Mouse (Mus musculus): ENCODE measurements around the gene Wwtr1. TPM values are rescaled to one million over a fixed set of nuclear protein-coding genes. Genes with fewer than 3 reads are reported as not detected.
A peak's percentile ranks its signal among the peaks of the same experiment; 100 is the strongest.

Gene Wwtr1
- polyA plus RNA-seq, 1 experiment from 2014 or later = 7.9 TPM

DNA sequence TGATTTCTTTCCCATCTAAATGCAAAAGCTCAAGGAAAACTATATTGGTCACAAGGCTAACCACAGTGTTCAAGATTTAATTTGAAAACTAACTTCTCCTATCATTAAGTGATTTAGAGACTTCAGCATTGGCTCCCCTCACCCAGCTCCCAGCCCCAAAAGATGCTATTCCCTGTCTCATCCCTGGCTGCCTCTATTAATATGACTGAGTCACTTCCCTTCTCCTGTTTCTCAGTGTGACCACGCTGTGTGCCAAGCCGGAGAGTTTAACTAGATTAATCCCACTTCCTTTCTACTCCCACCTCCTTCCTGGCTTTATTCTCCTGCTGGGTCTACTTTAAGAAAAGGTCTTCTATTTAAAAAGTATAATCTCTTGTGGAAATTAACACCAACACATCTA, 71.0 kb downstream of the Wwtr1 start:
- Histone ChIP-seq H3K9me3 (no peaks in the 10 kb centered on the region), H3K4me1 (no peaks in the 10 kb centered on the region), H3K9ac (no peak overlapping the region), H3K27me3 (replicated peaks) (no peaks in the 10 kb centered on the region), H3K36me3 (replicated peaks) (no peaks in the 10 kb centered on the region), H3K4me2 (no peak overlapping the region), H3K27ac (no peak overlapping the region), H3K4me3 (no peak overlapping the region)
- ATAC-seq (replicated peaks) = no peak
- 62% methylated on average over 2 of the region's 2 CpGs for whole genome bisulfite sequencing

DNA sequence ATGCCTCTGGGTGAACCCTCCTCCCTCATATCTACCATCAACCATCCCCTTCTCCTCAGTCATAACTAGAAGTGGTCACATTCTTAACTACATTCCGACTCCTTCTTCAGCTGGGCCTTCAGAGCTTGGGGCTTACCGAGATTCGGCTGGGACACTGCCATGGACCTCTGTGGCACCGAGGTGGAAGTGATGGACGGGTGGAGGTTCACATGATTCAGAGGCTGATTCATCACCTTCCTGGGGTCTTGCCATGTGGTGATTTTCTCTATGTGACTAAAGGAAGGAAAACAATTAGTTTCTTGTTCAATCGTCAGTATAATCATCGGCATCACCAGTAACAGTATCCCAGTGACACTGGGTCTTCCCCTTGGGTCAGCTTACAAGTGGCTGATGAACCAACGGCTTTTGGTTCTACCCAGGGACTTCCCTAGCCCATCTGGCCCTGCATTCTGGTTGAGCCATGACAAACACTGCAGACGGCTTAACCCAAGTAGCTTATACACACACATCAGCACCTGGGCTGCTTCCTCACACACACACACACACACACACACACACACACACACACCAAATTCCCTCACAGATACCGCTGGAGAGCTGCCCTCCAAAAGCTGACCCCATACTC, 74.0 kb downstream of the Wwtr1 start:
- no peak overlapping the region for H3K4me3 ChIP-seq

DNA sequence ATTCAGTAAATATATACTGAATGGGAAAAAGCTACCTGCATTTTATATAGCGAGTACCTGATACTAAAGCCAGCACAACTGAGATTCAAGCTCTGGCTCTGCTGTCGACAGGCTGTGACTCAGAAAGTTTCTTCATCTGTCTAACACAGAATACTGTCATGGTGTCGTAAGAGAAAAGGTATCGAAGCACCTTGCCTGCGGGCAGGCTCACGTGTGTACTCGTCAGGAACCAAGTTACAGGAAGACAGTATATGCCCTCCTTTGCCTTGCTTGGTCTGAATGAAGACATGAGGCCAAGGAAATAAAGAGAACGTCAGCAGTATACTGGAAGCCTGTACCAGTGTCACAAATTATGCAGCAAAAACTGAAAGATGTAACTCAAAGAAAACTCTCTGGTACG, 74.9 kb downstream of the Wwtr1 start:
- Histone ChIP-seq H3K27me3 (replicated peaks) (no peaks in the 10 kb centered on the region), H3K36me3 (replicated peaks) (no peaks in the 10 kb centered on the region), H3K4me2 (no peak overlapping the region), H3K4me3 (no peak overlapping the region), H3K27ac (no peak overlapping the region), H3K9me3 (no peaks in the 10 kb centered on the region), H3K9ac (no peak overlapping the region), H3K4me1 (no peaks in the 10 kb centered on the region)
- 96% methylated on average over 9 of the region's 9 CpGs for WGBS
- no peak for ATAC-seq (replicated peaks)

More for the DNA sequence above, 74.0 kb downstream of the Wwtr1 start:
- H3K27ac ChIP-seq = no peak overlapping the region
- no peak for ATAC-seq (replicated peaks)
- no peak overlapping the region for H3K4me2 ChIP-seq
- no peaks in the 10 kb centered on the region for H3K27me3 ChIP-seq (replicated peaks)
- H3K4me1 ChIP-seq = no peaks in the 10 kb centered on the region
- H3K36me3 ChIP-seq (replicated peaks) = no peaks in the 10 kb centered on the region
- no peaks in the 10 kb centered on the region for H3K9me3 ChIP-seq
- no peak overlapping the region for H3K9ac ChIP-seq
- WGBS = 91% methylated on average over 10 of the region's 10 CpGs

DNA sequence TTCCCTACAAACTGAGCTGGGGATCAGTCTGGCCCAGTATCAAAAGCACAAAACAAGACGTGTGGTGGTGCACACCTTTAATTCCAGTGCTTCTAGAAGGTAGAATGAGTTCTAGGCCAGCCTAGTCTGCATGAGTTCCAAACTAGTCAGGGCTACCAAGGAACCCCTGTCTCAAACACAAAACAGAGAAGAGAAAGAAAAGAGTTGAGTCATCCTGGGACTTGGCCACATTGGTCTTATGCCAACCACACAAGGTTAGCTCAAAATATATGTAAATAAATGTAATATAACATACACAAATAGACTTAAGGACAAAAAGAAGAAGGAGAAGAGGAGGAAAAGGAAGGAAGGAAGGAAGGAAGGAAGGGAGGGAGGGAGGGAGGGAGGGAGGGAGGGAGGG, 77.9 kb downstream of the Wwtr1 start:
- WGBS = 87% methylated on average over 1 of the region's 1 CpGs
- H3K27ac ChIP-seq = no peak overlapping the region
- H3K4me3 ChIP-seq = no peak overlapping the region
- no peaks in the 10 kb centered on the region for H3K4me1 ChIP-seq
- H3K9ac ChIP-seq = no peak overlapping the region
- no peak for ATAC-seq (replicated peaks)
- H3K4me2 ChIP-seq = no peak overlapping the region
- no peaks in the 10 kb centered on the region for H3K9me3 ChIP-seq
- H3K36me3 ChIP-seq (replicated peaks) = no peaks in the 10 kb centered on the region
- H3K27me3 ChIP-seq (replicated peaks) = no peaks in the 10 kb centered on the region

DNA sequence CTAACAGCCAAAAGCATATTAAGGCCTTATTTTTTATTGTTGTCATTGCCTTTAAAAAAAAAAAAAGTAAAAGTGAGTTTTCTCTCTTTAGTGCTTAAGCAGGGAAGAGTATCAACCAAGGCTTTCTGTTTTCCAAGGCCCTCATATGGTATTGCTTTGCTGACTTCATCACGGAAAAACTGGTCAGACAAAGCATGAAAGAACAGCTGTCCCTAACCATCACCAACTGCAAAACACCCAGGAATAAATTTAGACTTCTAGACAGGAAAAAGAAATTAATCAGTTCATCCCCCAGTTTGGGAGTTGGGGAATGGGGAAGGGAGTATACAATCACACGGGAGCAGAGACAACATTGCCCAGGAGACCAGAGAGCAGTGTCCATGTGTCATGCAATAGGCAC, 79.3 kb downstream of the Wwtr1 start:
- no peaks in the 10 kb centered on the region for H3K4me1 ChIP-seq
- no peak for ATAC-seq (replicated peaks)
- no peak overlapping the region for H3K4me3 ChIP-seq
- WGBS = 74% methylated on average over 2 of the region's 2 CpGs
- H3K36me3 ChIP-seq (replicated peaks) = no peaks in the 10 kb centered on the region
- no peak overlapping the region for H3K9ac ChIP-seq
- H3K9me3 ChIP-seq = no peaks in the 10 kb centered on the region
- no peaks in the 10 kb centered on the region for H3K27me3 ChIP-seq (replicated peaks)
- H3K4me2 ChIP-seq = no peak overlapping the region
- no peak overlapping the region for H3K27ac ChIP-seq

DNA sequence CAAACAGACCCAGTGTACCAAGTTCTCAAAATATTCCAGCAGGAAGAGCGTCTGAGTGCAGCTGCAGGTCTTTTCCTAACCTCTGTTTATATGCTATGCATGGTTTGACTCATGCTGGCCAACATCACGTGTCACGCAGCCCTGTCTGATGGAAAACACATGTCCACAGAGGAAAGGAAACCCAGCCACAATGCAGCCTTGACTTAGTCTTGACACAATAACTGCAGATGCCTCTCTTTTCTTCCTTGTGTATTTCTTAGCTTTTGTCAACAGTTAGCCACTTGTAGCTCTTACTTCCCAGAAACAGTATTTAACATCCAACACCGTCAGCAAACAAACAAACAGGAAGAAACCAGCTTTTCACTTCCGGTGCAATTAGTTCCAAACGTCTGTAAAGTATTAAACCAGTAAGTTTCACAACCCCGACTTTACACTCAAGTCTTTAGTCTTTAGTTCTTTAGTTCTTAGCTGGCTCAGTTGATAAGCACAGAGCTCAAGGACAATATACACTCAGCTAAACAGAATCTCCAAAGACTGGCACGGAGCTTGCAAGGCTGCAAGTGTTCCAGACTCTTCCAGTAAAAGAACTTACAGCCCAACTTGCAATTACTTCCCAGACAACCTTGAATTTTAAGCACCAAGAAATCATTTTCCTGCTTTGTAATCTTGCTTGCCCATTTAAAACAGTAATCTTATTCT, 88.1 kb downstream of the Wwtr1 start:
- H3K4me1 ChIP-seq = no peaks in the 10 kb centered on the region
- 77% methylated on average over 8 of the region's 8 CpGs for WGBS
- H3K36me3 ChIP-seq (replicated peaks) = no peaks in the 10 kb centered on the region
- H3K9me3 ChIP-seq = no peaks in the 10 kb centered on the region
- H3K27me3 ChIP-seq (replicated peaks) = no peaks in the 10 kb centered on the region
- H3K9ac ChIP-seq = no peak overlapping the region
- no peak overlapping the region for H3K4me2 ChIP-seq
- H3K27ac ChIP-seq = no peak overlapping the region
- H3K4me3 ChIP-seq = no peak overlapping the region
- no peak for ATAC-seq (replicated peaks)

DNA sequence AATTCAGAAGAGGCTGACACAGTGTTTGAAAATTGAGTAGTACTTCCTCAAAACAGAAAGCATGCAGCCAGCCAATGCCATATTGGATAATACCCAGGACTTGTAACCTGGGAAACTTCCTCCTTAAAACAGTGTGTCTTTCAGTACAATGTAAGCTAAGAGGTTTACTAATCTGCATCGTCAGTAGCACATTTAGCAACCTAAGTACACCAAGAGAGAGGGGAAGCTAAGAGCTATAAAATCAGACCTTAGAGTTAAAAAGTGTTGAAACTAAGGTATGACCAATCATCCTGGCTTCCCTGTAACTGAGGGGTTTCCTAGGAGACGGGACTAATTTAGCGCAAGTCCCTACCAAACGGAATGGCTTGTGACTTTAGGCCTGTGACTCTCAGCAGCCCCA, 89.6 kb downstream of the Wwtr1 start:
- H3K9me3 ChIP-seq = no peaks in the 10 kb centered on the region
- no peak overlapping the region for H3K4me2 ChIP-seq
- no peak overlapping the region for H3K9ac ChIP-seq
- 90% methylated on average over 4 of the region's 4 CpGs for WGBS
- H3K4me3 ChIP-seq = no peak overlapping the region
- H3K27me3 ChIP-seq (replicated peaks) = no peaks in the 10 kb centered on the region
- H3K4me1 ChIP-seq = no peaks in the 10 kb centered on the region
- H3K36me3 ChIP-seq (replicated peaks) = no peaks in the 10 kb centered on the region
- no peak for ATAC-seq (replicated peaks)
- H3K27ac ChIP-seq = no peak overlapping the region

DNA sequence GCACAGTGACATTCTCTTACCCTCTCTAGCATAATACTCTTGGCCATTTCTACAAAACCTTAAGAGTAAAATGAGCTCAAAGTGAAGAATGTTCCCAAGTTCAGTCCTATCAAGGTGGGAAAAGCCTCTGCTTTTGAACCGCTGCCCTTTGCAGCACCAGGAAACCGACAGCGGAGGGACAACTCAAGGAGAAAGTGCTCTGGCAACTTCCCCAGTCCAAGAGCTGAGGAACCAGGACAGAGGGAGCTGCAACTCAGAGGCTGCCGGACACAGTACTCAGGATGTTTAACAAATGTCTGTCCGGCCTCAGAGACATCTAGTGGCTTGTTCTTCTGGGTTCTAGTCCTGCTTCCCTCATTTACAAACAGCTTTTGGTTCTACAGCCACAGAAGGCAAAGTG, 93.7 kb downstream of the Wwtr1 start:
- no peaks in the 10 kb centered on the region for H3K36me3 ChIP-seq (replicated peaks)
- no peak overlapping the region for H3K27ac ChIP-seq
- 92% methylated on average over 5 of the region's 5 CpGs for WGBS
- H3K4me2 ChIP-seq = no peak overlapping the region
- no peak overlapping the region for H3K9ac ChIP-seq
- H3K4me1 ChIP-seq = no peaks in the 10 kb centered on the region
- ATAC-seq (replicated peaks) = no peak
- H3K9me3 ChIP-seq = no peaks in the 10 kb centered on the region
- no peak overlapping the region for H3K4me3 ChIP-seq
- H3K27me3 ChIP-seq (replicated peaks) = no peaks in the 10 kb centered on the region

DNA sequence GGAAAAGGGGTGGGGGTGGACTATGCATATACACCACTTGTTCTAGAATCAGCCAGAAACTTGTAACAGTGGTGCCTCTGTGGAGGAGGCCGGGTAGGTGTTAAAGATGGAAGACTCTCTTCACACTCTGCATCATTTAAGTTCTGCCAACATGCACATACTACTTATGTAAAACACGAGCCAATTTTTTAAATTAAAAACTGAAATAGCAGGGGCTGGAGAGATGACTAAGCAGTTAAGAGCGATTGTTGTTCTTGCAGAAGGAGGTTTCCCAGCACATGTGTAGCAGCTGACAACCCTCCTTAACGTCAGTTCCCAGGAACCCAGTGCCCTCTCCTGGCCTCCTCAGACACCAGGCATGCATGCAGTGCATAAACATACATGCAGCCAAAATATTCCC, 95.1 kb downstream of the Wwtr1 start:
- no peaks in the 10 kb centered on the region for H3K9me3 ChIP-seq
- H3K4me2 ChIP-seq = no peak overlapping the region
- no peaks in the 10 kb centered on the region for H3K27me3 ChIP-seq (replicated peaks)
- H3K9ac ChIP-seq = no peak overlapping the region
- H3K4me1 ChIP-seq = no peaks in the 10 kb centered on the region
- ATAC-seq (replicated peaks) = no peak
- H3K27ac ChIP-seq = no peak overlapping the region
- no peak overlapping the region for H3K4me3 ChIP-seq
- 87% methylated on average over 4 of the region's 4 CpGs for WGBS
- H3K36me3 ChIP-seq (replicated peaks) = no peaks in the 10 kb centered on the region

DNA sequence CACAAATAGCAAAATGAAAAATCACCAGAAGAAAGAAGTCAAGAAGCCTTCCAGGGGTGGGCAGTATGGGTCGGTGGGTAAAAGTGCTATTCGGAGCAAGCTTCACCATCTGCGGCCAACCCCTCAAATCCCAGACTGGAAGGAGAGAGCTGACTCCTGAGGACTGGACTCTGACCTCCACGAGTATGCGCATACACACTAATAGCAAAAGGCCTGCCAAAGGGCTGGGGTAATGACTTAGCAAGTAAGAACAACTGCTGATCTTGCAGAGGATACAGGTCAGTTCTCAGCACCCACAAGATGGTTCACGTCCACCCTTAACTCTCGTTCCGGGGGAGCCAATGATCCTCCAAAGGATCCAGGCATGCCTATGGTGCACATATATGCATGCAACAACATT, 101.3 kb downstream of the Wwtr1 start:
- 92% methylated on average over 8 of the region's 8 CpGs for WGBS
- Histone ChIP-seq H3K4me3 (no peak overlapping the region), H3K4me1 (peaks cover 20% of the 10 kb centered on the region), H3K4me2 (no peak overlapping the region), H3K36me3 (replicated peaks) (no peaks in the 10 kb centered on the region), H3K27me3 (replicated peaks) (no peaks in the 10 kb centered on the region), H3K9me3 (no peaks in the 10 kb centered on the region), H3K9ac (no peak overlapping the region), H3K27ac (no peak overlapping the region)
- no peak for ATAC-seq (replicated peaks)

DNA sequence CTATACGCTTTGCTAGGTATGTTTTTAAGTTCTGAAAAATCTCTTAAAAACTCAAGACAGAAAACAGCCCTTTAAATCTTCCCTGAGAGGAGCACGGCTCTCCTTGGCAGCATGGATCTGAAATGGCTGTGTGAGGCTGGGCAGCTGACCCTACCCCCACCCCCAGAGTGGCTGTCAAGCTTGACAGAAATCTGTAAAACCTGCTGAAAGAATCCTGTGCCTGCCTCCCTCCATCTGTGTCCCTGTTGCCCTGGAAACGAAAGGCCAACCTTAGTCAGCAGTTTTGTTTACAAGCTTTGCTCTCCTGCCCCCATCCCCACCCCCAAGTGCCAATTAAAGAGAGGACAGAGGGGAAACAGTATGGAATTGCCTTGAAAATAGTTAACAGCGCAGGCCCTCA, 103.3 kb downstream of the Wwtr1 start:
- no peaks in the 10 kb centered on the region for H3K36me3 ChIP-seq (replicated peaks)
- peaks cover 20% of the 10 kb centered on the region for H3K4me1 ChIP-seq
- 36% methylated on average over 4 of the region's 4 CpGs for WGBS
- H3K27me3 ChIP-seq (replicated peaks) = no peaks in the 10 kb centered on the region
- ATAC-seq (replicated peaks) = 0 out of 2 replicates have a peak, but pooled peaks have one; percentile 38
- no peaks in the 10 kb centered on the region for H3K9me3 ChIP-seq
- H3K27ac ChIP-seq = no peak overlapping the region
- no peak overlapping the region for H3K4me2 ChIP-seq
- no peak overlapping the region for H3K9ac ChIP-seq
- H3K4me3 ChIP-seq = no peak overlapping the region

DNA sequence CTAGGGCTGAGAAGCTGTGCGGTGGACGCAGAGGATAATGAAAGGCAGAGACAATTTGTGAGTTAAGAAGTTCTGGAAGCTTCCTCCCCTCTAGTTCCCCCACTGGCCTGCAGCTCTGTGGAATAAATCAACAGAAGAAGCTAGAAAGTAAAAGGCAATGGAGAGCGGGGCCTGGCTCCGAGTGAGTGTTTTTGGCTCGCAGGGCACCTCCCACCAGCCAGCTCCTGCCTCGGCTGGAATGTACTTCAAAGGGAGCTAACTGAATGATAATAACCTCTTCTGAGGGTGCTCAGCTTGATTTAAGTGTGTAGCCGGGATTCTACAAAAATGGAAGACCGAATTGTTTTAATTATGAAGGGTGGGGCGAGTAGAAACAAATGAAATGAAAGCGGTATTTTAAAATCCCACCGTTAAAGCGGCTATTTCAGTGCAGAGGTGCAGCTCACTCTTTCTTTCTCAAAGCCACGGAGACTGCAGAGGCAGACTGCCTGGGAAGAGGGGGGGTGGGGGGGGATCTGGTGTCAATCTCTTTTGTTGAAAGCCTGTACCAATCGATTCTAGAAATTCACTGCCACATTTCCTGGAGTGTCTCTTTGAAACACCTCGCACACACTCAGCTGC, 104.6 kb downstream of the Wwtr1 start:
- Histone ChIP-seq H3K4me2 (peak overlapping the region; percentile 51), H3K4me1 (peaks cover 20% of the 10 kb centered on the region), H3K27ac (peak overlapping the region; percentile 55), H3K9ac (peak overlapping the region; percentile 23), H3K9me3 (no peaks in the 10 kb centered on the region), H3K36me3 (replicated peaks) (no peaks in the 10 kb centered on the region), H3K4me3 (peak overlapping the region; percentile 30), H3K27me3 (replicated peaks) (no peaks in the 10 kb centered on the region)
- peak; percentile 83 for ATAC-seq (replicated peaks)
- 2% methylated on average over 15 of the region's 15 CpGs for WGBS

DNA sequence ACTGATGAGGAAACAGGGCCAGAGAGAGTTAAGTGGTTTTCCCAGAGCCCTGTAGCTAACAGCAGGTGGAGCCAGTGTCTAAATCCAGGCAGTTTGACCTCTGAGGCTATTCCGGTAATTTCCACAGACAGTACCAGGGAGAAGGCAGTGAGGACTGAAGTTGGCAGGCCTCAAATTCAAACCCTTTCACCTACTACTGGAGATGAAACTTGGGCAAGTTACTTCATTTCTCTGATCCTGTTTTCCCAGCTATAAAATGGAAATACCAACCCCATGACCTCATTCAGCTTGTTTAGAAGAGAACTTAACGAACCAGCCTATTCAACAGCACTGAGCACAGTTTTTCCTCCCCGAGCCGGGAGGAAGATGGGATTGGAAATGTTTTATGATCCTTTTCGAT, 105.4 kb downstream of the Wwtr1 start:
- 12% methylated on average over 5 of the region's 5 CpGs for WGBS

More for the DNA sequence above, 105.4 kb downstream of the Wwtr1 start:
- Histone ChIP-seq H3K36me3 (replicated peaks) (no peaks in the 10 kb centered on the region), H3K4me2 (peak overlapping the region; percentile 51; the same call in 1 of the 2 replicates), H3K27me3 (replicated peaks) (no peaks in the 10 kb centered on the region), H3K4me3 (no peak overlapping the region), H3K9ac (no peak overlapping the region), H3K27ac (no peak overlapping the region), H3K4me1 (peaks cover 20% of the 10 kb centered on the region), H3K9me3 (no peaks in the 10 kb centered on the region)
- peak; percentile 18; the same call in 1 of the 2 replicates for ATAC-seq (replicated peaks)
